Mouse (Mus musculus) liver, embryonic 12.5 days (tissue): ENCODE measurements around the gene Pon1. TPM values are rescaled to one million over a fixed set of nuclear protein-coding genes. Genes with fewer than 3 reads are reported as not detected.

ENCODE experiments used
- ATAC-seq: fragments of 200-750 bp; cut with Nextera tagmentation; 2 replicates; pipeline ENCODE4 v1.8.0; 2017; ENCODE audit warnings: moderate number of reproducible peaks, mild to moderate bottlenecking, moderate library complexity
- H3K27ac ChIP-seq: fragments of 300-500 bp; sonication (generic); 2 replicates; pipeline ENCODE4 v1.5.1; 2016; ENCODE audit warnings: mild to moderate bottlenecking
- H3K27me3 ChIP-seq: fragments of 300-500 bp; sonication (generic); replicated peaks from 2 replicates; pipeline ENCODE4 v1.6.1; 2016; ENCODE audit warnings: mild to moderate bottlenecking, moderate library complexity
- H3K36me3 ChIP-seq: fragments of 300-500 bp; sonication (generic); 2 replicates; pipeline ENCODE4 v1.6.1; 2016; ENCODE audit warnings: mild to moderate bottlenecking, moderate library complexity
- H3K4me1 ChIP-seq: fragments of 300-500 bp; sonication (generic); 2 replicates; pipeline ENCODE4 v1.6.1; 2016
- H3K4me2 ChIP-seq: fragments of 300-500 bp; sonication (generic); 2 replicates; pipeline ENCODE4 v1.6.1; 2016; ENCODE audit warnings: mild to moderate bottlenecking, moderate library complexity
- H3K4me3 ChIP-seq: fragments of 300-500 bp; sonication (generic); 2 replicates; pipeline ENCODE4 v1.5.1; 2016; ENCODE audit warnings: mild to moderate bottlenecking, moderate library complexity
- H3K9ac ChIP-seq: fragments of 300-500 bp; sonication (generic); 2 replicates; pipeline ENCODE4 v1.6.1; 2016; ENCODE audit warnings: mild to moderate bottlenecking, moderate library complexity
- H3K9me3 ChIP-seq: fragments of 300-500 bp; sonication (generic); replicated peaks from 2 replicates; pipeline ENCODE4 v1.6.1; 2016; ENCODE audit warnings: mild to moderate bottlenecking, moderate library complexity
- WGBS: fragments of 180-500 bp; shearing (Covaris S2); methylation state at CpG from one replicate; pipeline ENCODE4 v1.1.7; 2016; ENCODE audit not compliant: insufficient replicate concordance; 5-methylcytosine and 5-hydroxymethylcytosine counted together
- polyA plus RNA-seq: library from polyadenylated mRNA; unstranded; fragments of >200 nt; fragmentation: Nextera tagmentation; extraction: Ambion mirVana; gene quantifications from 2 replicates; pipeline ENCODE4 v1.2.1, GENCODE M21; 2016

Gene Pon1
- polyA plus RNA-seq, 1 experiment from 2014 or later: 0.66 TPM

DNA sequence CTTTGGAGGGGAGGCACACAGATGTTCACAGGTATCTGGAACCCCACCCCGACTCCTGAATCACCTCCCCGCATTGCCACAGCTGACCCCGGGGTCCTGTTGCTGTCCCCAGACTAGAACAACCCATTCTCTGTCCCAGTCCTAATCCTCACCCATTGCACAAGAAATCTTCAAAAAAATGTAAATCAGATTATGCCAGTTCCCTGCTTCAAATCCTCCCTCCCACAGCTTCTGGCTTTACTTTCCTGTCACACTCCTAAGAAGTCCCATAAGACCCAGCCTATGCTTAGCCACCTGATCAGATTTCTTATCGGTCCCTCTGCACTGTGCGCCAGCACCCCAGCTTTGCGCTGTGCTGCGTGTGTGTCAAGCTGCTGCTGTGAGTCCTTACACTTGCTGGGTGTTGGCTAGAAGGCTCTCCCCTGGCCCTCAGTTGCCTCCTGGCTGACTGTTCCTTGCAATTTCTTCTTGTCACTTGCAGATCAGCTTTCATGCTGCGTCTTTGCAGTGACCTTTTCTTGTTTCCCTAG lies 5.7 kb upstream of the Pon1 start:
- H3K27ac ChIP-seq: no peak overlapping the region

DNA sequence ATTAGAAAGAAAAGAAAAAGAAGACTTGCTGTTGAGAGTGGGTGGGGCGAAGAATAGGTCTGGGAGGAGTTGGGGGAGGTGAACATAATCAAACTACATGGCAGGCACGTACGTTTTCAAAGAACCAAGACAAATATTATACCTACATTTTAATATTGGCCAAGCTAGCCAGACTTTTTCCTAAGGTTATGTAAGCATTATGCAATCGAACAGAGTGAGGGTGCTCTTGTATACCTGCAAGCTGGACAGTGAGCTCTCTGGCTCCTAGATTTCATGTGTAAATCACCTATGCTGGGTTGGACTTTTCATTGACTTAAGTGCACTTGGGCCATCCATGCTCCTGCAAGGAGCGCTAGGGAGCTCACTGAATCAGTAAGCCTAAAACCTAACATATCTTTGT lies 4.8 kb upstream of the Pon1 start:
- 73% methylated on average over 5 of the region's 5 CpGs for WGBS
- H3K27ac ChIP-seq: no peak overlapping the region
- ATAC-seq: 0 out of 2 replicates have a peak, but pooled peaks have one; percentile 30

More for the DNA sequence above, 5.7 kb upstream of the Pon1 start:
- 73% methylated on average over 8 of the region's 8 CpGs for WGBS
- no peak overlapping the region for H3K4me3 ChIP-seq
- no peak overlapping the region for H3K9ac ChIP-seq
- H3K27me3 ChIP-seq: peaks cover 5% of the 10 kb centered on the region; the same call in 1 of the 2 replicates
- peak; percentile 44; the same call in 1 of the 2 replicates for ATAC-seq
- no peak overlapping the region for H3K4me2 ChIP-seq
- H3K9me3 ChIP-seq: no peaks in the 10 kb centered on the region
- H3K4me1 ChIP-seq: peaks cover 5% of the 10 kb centered on the region; the same call in 1 of the 2 replicates
- no peaks in the 10 kb centered on the region for H3K36me3 ChIP-seq

DNA sequence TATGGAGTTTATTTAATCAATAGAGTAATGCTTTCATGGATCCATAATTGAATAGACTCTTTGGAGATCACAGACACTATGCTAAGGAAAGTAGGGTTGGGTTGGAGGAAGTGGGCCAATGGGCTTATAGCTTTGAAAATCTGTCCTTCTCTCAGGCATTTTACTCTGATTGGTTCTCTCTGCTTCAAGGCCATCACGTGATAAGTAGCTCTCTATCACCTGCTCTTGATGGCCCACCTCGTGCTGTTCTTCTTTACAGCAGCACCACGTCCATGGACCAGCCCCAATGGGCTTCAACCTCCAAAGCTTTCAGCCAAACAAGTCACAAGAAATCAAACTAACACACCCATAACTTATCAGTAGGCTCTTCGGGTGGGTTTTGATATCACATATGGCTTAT lies 3.0 kb downstream of the Pon1 start:
- WGBS: 50% methylated on average over 4 of the region's 4 CpGs
- no peak overlapping the region for H3K9ac ChIP-seq

More for the DNA sequence above, 4.8 kb upstream of the Pon1 start:
- Histone ChIP-seq H3K9me3 (no peaks in the 10 kb centered on the region), H3K4me1 (peaks cover 5% of the 10 kb centered on the region; the same call in 1 of the 2 replicates), H3K4me2 (no peak overlapping the region), H3K4me3 (no peak overlapping the region), H3K9ac (no peak overlapping the region), H3K36me3 (no peaks in the 10 kb centered on the region), H3K27me3 (peaks cover 5% of the 10 kb centered on the region; the same call in 1 of the 2 replicates)

DNA sequence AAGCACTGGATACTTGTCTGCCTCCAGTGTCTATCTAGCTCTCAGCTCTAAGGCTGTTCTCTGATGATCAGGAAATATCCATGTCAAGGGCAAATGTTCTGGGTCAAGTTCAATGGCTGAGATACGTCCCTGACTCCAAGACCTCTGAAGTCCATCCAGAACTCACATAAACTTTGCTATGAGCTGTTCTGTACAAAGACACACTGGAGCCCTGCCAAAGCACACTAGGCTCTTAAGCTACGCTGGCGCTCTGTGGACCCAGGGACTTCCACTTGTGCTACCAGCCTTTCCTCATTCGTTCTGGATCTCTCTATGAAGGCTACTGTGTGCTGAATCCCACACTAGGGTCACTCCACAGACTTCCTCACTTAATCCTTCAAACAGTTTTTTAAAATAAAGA lies 4.2 kb downstream of the Pon1 start:
- H3K4me2 ChIP-seq: no peak overlapping the region
- peaks cover 25% of the 10 kb centered on the region for H3K4me1 ChIP-seq
- no peak overlapping the region for H3K9ac ChIP-seq
- H3K9me3 ChIP-seq: no peaks in the 10 kb centered on the region
- 63% methylated on average over 4 of the region's 4 CpGs for WGBS
- ATAC-seq: no peak
- no peak overlapping the region for H3K4me3 ChIP-seq
- H3K36me3 ChIP-seq: no peaks in the 10 kb centered on the region
- no peaks in the 10 kb centered on the region; the same call in 1 of the 2 replicates for H3K27me3 ChIP-seq
- H3K27ac ChIP-seq: no peak overlapping the region

More for the DNA sequence above, 3.0 kb downstream of the Pon1 start:
- Histone ChIP-seq H3K4me1 (peaks cover 21% of the 10 kb centered on the region), H3K4me2 (no peak overlapping the region), H3K27ac (no peak overlapping the region), H3K9me3 (no peaks in the 10 kb centered on the region), H3K36me3 (no peaks in the 10 kb centered on the region), H3K4me3 (no peak overlapping the region), H3K27me3 (peaks cover 3% of the 10 kb centered on the region; the same call in 1 of the 2 replicates)
- no peak for ATAC-seq

DNA sequence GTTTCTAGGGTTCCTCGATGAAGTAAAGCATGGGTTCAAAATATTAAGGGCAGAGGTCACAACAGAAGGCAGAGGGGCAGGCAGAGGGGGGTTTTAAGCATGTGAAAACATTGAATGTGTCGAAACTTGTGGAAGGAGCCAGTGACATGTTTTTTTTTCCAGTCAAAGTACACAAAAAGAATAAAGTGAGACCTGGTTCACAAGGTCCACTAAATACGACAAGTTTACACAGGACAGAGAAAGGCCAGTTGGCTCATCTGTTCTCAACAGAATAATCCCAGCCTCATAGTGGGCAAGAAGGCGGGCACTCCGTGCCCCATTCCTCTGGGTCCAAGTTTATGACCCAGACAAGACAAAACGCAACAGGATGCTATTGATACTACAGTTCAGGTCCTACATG lies 4.8 kb downstream of the Pon1 start:
- Histone ChIP-seq H3K4me1 (peaks cover 25% of the 10 kb centered on the region), H3K4me3 (no peak overlapping the region), H3K9me3 (no peaks in the 10 kb centered on the region), H3K27ac (no peak overlapping the region), H3K4me2 (no peak overlapping the region), H3K36me3 (no peaks in the 10 kb centered on the region), H3K9ac (no peak overlapping the region), H3K27me3 (no peaks in the 10 kb centered on the region; the same call in 1 of the 2 replicates)
- 70% methylated on average over 6 of the region's 6 CpGs for WGBS
- no peak for ATAC-seq

DNA sequence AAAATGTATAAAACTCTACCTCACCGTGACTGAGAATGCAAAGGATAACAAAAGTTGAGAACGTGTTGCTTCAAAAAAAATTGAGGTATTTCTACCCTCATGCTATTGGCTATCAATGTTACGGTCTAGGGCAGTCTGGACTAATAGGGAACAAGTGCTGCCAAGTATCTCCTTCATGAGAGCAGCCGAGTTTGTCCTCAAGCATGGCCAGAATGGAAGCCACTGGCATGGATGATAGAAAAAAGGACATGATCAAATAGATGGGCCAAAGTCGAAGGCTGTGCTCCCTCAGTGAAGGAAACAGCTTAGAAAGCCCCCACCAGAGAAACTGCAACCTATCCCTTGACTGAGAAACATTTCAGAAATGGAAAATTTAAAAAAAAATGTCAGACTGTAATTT lies 5.7 kb downstream of the Pon1 start:
- Histone ChIP-seq H3K36me3 (no peaks in the 10 kb centered on the region), H3K4me1 (peaks cover 25% of the 10 kb centered on the region), H3K4me2 (no peak overlapping the region), H3K9me3 (no peaks in the 10 kb centered on the region), H3K27ac (no peak overlapping the region), H3K27me3 (no peaks in the 10 kb centered on the region; the same call in 1 of the 2 replicates), H3K4me3 (no peak overlapping the region), H3K9ac (no peak overlapping the region)
- 69% methylated on average over 5 of the region's 5 CpGs for WGBS
- ATAC-seq: no peak

DNA sequence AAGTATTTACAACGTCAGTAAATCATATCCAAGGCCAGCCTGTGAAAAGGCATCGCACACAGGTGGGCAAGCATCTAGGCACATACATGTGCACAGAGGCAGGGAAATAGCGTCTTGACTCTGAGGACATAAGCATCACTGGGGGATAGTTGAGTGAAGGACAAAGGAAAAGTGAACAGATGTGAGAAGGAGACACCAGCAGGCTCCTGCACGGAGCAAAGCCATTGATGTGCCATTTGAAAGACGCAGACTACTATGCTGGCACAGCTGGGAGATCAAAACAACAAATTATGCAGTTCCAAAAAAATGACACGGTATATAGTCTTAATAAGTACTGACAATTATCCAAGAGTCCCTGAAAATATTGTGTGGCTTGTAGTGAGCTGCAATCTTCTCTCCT lies 6.2 kb downstream of the Pon1 start:
- Histone ChIP-seq H3K4me3 (no peak overlapping the region), H3K4me1 (peaks cover 25% of the 10 kb centered on the region), H3K27me3 (no peaks in the 10 kb centered on the region; the same call in 1 of the 2 replicates), H3K4me2 (no peak overlapping the region), H3K9me3 (no peaks in the 10 kb centered on the region), H3K36me3 (no peaks in the 10 kb centered on the region), H3K9ac (no peak overlapping the region), H3K27ac (no peak overlapping the region)
- WGBS: 83% methylated on average over 6 of the region's 6 CpGs
- ATAC-seq: no peak

DNA sequence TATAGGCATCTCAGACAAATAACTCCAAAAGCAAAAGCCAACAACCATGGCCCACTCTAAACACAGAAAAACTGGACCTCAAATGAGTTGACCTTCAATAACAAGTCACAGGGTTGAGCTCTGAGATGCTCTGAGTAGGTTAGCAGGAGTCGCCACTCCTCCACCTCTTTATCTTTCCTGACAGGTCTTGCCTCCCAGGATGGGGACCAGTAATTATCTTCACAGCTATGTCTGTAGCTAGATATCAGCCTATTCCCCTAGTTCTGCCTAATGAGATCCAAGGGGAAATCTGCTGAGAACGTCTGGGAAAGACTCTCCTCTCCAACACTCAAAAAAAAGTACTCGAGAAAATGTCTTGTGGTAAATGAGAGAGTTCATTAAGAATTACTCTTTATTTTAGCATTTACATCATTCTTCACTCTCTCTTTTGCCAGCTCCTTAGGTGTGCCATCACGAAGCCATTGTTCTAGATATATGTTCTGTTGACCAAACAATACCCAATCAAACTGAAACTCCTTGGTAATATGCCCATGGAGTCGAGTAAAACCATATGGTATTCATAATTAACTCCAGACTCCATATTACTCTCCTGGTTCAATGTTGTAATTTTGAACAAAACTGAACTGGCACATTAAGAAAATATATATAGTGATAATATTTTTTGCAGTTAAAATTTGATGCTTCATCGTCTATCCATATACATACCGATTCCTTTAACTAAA lies 7.4 kb downstream of the Pon1 start:
- ATAC-seq: peak; percentile 99
- H3K9me3 ChIP-seq: no peaks in the 10 kb centered on the region
- 51% methylated on average over 7 of the region's 7 CpGs for WGBS

DNA sequence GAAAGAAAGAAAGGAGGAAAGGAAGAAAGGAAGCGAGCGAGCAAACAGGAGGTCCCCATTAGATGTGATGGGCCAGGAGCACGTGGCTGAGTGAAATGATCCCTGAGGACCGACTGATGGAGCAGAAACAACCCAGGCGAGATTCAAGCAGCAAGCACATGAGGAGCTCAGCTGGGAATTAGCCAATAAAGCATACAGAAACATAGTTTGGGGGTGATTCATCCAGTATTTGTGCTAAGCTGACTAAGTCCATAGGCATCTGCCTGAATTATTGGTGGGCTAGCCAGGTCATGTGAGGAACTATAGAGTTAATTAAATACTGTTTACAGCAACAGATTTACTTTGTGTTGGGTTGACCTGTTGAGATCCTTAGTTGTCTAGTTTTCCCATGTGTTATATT lies 13.1 kb downstream of the Pon1 start:
- 66% methylated on average over 5 of the region's 5 CpGs for WGBS
- Histone ChIP-seq H3K27me3 (no peaks in the 10 kb centered on the region), H3K9me3 (no peaks in the 10 kb centered on the region), H3K27ac (no peak overlapping the region), H3K36me3 (no peaks in the 10 kb centered on the region), H3K4me1 (peaks cover 6% of the 10 kb centered on the region), H3K4me3 (no peak overlapping the region), H3K9ac (no peak overlapping the region), H3K4me2 (no peak overlapping the region)
- ATAC-seq: no peak

More for the DNA sequence above, 7.4 kb downstream of the Pon1 start:
- no peaks in the 10 kb centered on the region; the same call in 1 of the 2 replicates for H3K27me3 ChIP-seq
- H3K4me3 ChIP-seq: no peak overlapping the region
- no peak overlapping the region for H3K27ac ChIP-seq
- H3K4me1 ChIP-seq: peaks cover 27% of the 10 kb centered on the region
- H3K4me2 ChIP-seq: peak overlapping the region; percentile 11
- no peak overlapping the region for H3K9ac ChIP-seq
- H3K36me3 ChIP-seq: no peaks in the 10 kb centered on the region

DNA sequence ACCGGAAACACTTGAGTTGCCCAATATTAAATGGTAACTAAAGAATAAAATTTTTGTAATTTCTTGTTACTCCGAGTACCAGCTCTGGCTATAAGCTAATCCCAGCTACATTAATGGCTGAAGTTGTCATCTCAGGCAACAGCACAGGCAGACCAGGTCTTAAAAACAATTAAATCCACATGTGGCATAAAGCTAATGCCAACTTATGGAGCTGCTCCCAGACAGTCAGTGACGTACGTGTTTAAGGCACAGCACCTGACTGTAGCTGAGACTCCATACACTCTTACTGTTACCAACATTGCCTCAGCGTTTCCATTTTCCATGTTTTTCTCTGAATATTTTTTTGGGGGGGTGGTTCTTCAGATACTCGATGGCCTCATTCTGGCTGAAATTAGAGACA lies 14.6 kb downstream of the Pon1 start:
- H3K9me3 ChIP-seq: no peaks in the 10 kb centered on the region
- 0 out of 2 replicates have a peak, but pooled peaks cover 3% of the 10 kb centered on the region for H3K4me1 ChIP-seq
- no peak overlapping the region for H3K4me3 ChIP-seq
- WGBS: 73% methylated on average over 6 of the region's 6 CpGs
- no peak for ATAC-seq
- H3K9ac ChIP-seq: no peak overlapping the region
- no peak overlapping the region for H3K4me2 ChIP-seq
- no peak overlapping the region for H3K27ac ChIP-seq
- no peaks in the 10 kb centered on the region for H3K27me3 ChIP-seq
- no peaks in the 10 kb centered on the region for H3K36me3 ChIP-seq

DNA sequence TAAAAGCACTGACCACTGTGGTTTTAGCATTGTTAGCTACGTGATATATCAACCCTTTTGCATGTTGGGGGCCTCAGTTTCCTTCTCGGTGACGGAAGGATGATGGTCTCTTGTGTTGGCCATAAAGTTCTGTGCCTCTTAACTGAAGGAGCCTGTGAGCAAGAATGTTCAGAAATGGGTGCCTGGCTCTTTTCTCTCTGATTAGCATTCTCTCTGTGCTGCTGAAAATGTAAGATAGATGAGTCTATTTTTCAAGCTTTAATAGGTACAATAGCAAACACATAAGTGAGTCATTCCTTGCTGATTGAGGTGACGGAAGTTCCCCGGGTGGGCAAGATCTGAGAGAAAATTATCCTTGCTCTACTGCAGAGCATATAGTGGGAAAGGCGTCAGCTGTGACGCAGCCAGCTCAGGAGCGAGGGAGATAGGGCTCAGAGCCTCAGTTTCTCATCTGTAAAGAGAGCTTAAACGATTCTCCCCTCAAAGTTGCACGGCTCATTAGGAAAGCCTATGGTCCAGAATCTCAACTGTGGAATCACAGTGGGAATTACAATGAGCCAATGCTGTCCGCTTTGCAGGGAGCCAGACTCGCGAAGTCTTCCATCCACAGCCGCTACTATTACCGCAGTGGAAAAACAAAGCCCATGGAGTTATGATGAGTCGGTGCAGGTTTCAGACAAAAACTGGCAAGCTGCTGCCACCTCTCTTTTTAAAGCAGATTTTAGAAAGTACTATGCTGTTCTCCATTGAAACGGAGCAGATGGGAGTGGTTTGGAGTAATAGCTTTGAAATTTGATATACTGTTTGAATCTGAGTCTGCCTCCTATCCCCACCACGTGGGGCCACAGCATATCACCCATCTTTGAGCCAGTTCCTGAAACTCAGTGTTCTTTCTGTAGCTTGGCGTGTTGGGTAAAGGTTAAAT lies 15.5 kb downstream of the Pon1 start:
- Histone ChIP-seq H3K27me3 (no peaks in the 10 kb centered on the region), H3K4me2 (no peak overlapping the region), H3K9me3 (no peaks in the 10 kb centered on the region), H3K36me3 (no peaks in the 10 kb centered on the region), H3K4me1 (0 out of 2 replicates have a peak, but pooled peaks cover 3% of the 10 kb centered on the region), H3K27ac (no peak overlapping the region), H3K4me3 (no peak overlapping the region), H3K9ac (no peak overlapping the region)
- WGBS: 67% methylated on average over 19 of the region's 19 CpGs
- no peak for ATAC-seq
